Mouse (Mus musculus) gastrocnemius, postnatal 36 days (tissue): Measurements from ENCODE around the gene Fam189a1. TPM values are rescaled to one million over a fixed set of nuclear protein-coding genes. Genes with fewer than 3 reads are reported as not detected.

Source experiments
- DNase-seq, 2 experiments: peaks; one replicate each; pipeline ENCODE4 v3.0.0; 2022
- intact Hi-C: fragments of 180-260 bp; cut with DNase I; formaldehyde crosslinking; loops from one replicate; pipeline ENCODE4 v1.15.1; 2025
- total RNA-seq, 2 experiments: library from RNA; stranded (reverse); gene quantifications; 2 replicates each; pipeline ENCODE4 v1.2.3; 2021

Gene Fam189a1
- total RNA-seq, 2 experiments from 2014 or later = not detected

DNA sequence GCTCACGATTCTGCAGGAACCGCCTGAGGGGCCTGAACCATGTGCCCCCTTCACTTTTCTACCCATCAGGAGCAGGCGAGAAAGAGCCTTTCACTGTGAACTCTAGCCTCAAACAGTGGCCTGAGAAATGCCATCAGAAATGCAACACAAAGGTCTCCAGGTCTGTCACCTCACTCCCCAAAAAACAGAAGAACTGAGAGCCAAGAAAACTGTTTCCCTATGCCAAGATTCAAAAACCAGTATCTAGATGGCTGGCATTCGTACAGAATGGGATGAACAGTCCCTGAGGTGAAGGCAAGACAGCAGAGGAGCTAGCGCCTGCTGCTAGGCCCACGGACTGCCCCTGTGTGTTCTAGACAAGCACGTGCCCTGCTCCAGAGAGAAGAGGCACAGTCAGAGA, 401.2 kb downstream of the Fam189a1 start:
- DNase-seq = no peak
- intact Hi-C loops = no loop called here

DNA sequence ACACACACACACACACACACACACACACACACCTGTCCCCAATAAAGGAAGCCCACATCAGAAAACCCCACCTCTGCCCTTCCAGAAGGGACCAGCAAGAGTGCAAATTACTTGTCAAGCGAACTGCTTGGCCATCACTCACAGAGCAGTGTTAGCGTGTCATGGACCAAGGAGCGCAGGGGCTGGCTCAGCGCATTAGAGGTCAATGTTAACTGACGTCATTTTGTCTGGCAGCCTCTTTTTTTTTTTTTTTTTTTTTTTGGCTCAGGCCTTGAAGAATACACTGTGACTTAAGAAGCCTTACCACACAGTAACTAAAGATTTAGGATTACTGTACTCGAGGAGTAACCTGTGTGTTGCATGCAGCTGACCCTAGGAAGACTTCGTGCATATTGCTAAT, 402.2 kb downstream of the Fam189a1 start:
- intact Hi-C loops = no loop called here
- no peak for DNase-seq

DNA sequence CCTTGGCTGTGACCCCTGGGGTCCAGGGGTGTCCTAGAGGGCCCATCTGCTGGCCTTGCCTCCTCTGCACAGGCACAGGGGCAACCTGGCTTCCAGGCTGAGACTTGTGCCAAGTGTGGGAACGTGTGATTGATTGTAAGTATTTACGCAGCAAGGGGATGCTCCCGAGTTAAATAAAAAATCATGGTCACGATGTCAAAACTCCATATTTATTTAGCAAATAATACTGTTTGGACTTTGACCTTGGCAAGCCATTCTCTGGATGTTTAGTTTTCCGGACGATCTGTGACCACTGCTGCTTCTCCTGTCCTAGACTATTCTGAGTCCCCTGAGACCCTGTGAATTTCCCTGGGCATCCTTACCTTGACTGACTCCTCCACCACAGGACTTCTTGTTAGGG, 402.7 kb downstream of the Fam189a1 start:
- no peak for DNase-seq
- intact Hi-C loops = no loop called here

DNA sequence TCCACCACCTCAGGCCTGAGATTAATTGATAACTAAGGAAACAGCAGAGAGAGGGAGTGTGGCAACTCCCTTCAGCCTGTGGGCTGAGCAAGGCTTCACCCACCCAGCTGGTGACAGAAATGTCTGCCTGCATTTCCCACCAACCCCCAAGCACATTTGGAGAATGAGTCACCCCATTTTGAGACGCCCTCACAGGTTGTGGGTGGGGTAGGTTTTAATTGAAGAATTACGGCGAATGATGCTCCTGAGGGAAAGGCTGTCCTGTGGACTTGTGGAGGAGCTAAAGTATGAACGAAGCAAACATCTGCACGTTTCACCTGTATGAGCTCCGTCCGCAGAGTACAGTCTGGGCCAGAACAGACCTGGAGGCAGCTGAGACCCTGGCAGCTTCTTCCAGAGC, 404.2 kb downstream of the Fam189a1 start:
- intact Hi-C loops = no loop called here
- no peak for DNase-seq

DNA sequence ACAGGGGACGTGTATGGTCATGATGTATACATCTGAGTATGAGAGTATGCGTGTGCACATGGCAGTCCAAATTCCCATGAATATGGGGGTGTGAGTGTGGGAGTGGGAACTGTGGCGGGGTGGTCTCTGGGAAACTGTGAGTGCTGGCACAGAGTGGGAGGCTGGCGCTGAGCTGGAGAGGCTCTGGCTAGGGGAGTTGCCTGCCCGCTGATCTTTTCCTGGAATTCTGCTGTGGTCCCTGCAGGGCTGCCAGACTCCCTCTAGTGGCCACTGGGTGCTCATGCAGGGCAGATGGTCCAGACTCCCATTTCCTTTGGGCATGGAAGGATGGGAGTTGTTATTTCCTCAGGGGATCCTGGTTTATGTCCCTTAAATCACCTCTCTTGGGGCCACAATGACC, 404.9 kb downstream of the Fam189a1 start:
- intact Hi-C loops = no loop called here

DNA sequence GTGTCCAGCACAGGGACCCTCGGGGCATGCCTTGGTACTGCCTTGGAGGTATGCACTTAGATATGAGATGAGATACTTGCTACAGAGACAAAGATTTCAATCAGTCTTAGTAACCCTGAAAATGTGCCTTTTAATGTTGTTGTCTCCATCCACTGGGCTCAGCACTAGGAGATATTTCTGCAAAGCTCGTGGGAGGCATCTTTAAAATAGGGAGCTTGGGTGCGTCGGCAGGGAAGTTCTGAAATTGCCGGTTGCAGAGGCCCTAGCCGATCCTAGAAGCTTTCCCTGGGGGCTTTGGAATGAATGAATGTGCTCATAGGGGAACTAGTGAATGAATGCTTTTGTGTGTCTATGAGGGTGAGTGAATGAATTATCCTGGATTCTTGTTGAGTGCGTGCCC, 412.8 kb downstream of the Fam189a1 start:
- DNase-seq = no peak
- intact Hi-C loops = loop anchor here (5.0 to 10.0 kb wide), 2 partner anchors 241 to 989 kb away; partner anchors contain the start of gene Apba2

More for the DNA sequence above, 404.9 kb downstream of the Fam189a1 start:
- peak in 1 of 2 experiments; percentile 15 for DNase-seq

DNA sequence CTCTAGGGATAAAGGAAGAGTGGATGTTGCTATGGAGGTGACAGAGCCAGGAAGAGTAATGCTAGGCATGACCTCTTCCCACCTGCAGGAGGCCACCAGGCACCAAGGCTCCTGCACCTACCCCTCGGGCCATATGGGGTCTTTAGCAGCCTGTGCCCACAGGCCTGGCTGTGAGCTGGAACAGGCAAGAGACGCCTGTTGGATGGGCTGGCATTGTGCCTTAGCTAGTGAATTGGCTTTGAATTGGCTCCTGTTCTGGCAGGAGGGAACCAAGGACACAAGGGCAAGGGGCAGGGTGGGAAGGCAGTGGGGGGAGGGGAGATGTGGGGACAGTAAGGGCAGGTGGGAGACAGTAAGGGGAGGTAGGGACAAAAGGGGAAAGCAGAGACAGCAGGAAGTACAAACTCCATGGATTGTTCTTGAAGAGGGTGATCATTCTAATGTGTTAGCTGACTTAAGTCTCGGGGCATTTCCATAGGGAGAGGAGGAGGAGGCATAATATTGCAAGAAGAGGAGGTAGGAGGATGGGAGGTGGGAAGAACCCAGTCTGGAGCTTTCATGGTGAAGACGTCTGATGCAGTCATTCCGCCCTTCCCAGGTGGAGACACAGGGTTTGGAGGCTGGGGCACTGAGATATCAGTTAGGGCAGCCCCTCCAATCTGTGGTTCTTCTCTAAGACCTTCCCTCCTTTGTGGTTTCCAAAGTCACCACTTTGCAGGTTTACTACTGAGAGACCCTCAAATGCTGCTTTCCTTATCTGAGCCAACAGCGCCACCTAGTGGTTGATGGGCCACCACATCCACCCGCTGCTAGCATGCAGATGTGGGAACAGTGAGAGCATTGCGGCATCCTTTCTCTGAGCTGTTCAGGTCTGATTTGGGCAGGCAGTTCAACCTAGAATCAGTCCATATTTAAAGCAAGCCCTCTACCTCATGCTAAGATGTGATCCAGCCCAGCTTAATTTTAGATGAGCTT, 414.8 kb downstream of the Fam189a1 start:
- intact Hi-C loops = loop anchor here (5.0 to 10.0 kb wide), 2 partner anchors 239 to 987 kb away; partner anchors contain the start of gene Apba2
- peak in 1 of 2 experiments; percentile 46 for DNase-seq

DNA sequence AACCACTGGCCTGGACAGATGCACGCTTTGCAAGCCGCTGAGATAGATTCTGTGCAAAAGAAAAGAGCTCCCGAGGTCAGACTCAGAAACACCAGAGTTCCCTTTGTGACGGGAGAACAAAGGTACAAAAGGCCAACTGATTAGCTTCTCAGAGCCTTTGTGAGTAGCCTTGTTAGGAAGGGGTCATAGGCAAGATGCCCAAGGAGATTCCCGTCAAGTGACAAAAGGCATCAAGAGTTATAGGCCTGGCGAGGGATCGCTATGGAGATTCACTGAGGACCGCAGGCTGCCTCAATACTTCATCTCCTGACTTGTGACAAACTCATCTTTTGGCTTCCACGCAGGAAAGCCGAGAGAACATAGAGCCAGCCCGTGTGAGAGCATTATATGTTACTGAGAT, 417.2 kb downstream of the Fam189a1 start:
- DNase-seq = no peak
- intact Hi-C loops = loop anchor here (5.0 kb wide), 1 partner anchor 582 kb away; no protein-coding TSS in a partner anchor

DNA sequence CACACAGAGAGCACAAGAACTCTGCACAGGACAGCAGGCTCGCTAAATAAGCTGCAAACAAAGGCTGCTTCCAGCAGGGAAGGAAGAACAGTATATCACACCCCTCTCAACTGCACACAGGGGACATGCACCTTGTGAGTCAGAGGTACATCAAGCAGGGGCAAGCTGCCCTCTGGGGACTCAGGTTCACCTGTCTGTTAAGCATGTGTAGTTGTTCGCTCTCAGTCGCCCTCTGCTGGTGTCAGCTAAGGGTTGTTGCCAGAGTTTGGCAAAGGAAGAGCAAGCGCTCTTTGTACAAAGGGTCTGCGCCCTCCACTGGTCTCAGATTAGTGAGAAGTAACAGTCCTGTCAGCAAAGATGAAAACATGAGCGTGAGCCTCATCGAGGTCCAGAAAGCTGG, 426.6 kb downstream of the Fam189a1 start:
- intact Hi-C loops = no loop called here

DNA sequence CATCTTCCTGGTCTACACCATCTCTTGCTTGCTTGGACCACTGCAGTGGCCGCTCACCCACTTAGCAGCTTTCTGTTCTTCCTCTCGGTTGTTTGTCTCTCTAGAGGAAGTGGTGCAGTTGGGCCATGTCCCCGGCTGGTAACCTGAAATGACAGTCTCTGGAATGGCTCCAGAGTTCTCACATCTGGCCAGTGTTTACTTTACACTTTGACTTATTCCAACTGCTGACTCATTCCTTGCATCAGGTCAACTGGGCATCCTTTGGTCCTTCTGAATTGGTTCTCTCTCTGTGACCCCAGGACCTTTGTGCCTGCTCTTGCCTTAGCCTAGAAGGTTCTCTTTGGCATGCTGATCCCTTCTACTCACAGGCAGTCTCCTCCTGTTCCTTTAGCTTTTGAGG, 427.6 kb downstream of the Fam189a1 start:
- intact Hi-C loops = no loop called here
- DNase-seq = no peak

More for the DNA sequence above, 426.6 kb downstream of the Fam189a1 start:
- no peak for DNase-seq

DNA sequence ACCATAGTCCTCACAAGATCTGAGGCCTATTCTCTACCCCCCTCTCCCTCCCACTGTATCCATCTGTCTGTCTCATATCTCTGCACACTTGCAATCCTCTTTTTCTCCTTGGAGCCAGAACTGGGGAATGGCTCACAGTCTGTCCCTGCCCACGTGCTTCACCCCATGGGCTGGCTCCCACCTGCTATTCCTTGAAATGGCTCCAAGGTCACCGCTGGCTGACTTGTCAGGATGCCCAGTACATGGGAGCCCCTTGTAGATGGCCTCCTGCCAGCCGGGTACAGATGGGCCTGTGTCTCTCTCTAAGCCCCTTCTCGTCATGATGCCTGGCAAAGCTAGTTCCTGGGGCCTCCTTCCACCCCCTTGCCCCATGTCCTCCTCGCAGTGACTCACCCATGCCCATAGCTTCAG, 428.2 kb downstream of the Fam189a1 start:
- no peak for DNase-seq
- intact Hi-C loops = no loop called here

DNA sequence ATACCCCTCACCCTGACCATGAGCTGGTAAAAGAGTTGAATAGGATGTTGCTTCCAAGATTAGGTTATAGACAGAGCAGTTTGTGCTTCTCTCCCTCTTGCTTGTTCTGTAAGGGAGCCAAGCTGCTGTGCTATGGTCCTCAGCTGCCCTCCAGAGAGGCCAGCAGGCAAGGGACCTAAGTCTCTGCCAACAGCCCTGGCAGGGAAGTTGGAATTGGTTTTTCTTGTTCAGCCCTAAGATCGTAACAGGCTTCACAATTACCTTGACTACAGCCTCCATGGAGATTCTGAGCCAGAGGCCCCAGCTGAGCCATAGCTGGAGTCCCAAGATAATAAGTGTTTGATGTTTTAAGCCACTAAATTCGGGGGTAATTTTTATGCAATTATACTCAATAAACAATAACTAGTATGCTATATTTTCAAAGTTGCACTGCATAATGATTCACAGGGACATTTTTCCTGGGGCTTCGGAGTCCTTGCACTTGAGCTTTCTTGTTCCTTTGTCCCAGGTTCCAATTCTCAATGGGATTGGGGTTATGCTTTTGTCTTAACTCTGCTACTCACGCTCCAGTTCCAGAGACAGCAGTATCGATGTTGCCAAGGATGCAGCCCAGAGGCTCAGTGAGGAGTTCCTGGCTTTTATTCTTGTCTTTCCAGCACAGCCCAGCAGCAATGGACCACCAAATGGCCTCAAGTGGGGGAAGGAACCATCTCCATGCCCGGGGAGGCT, 430.2 kb downstream of the Fam189a1 start:
- intact Hi-C loops = no loop called here
- no peak for DNase-seq

DNA sequence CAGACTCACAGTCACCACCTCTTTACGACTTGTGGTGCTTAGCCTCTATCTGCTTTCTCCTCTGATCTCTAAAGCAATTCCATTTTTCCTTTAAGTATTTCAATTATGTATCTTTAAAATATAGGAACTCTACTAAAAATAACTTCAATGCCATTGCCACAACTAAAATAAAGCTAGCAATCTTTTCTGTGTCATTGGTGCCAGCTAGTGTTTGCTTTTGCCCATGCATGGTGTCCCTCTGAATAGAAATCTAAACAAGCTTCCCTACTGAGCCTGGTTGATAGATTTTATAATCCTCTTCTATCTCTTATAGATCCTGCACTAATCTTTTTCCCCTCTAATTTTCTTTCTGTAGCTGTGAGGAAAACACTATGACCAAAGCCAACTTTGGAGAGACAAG, 432.0 kb downstream of the Fam189a1 start:
- intact Hi-C loops = no loop called here
- no peak for DNase-seq

DNA sequence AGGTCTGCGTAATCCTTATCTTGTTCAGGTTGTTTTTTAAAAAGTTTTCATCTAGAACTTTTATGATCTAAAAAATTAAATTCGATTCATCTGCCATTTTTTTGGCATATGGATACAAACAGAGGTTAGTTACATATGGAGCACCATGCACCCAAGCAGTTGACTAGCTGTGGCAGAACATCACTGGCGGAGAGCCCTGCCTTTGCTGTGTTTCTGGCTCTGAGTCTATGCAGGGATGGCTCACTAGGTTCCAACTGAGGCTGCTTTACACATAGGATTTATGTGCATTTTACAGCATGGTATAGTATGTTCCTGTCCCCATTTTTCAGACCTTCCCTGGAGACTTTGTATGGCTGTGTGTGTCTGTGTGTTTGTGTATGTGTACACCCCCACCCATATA, 433.1 kb downstream of the Fam189a1 start:
- intact Hi-C loops = no loop called here
- no peak for DNase-seq

DNA sequence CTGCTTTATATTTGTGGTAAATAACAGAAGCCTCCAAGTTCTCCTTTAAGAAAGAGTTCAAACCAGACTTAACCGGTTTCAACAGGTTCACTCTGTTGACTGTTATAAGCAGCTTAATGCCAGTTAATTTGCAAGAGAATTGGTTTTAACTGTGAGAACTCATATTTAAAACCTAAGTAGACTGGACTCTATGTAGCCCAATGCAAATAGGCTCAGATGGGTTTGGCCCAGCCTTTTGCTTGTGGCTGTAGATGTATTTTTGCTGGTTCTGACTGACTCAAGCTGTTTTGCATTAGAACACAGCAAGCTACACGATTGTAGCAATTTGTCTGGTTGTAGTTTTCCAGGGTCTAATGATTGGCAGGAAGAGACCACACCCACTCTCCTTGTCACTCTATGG, 440.1 kb downstream of the Fam189a1 start:
- DNase-seq = no peak
- intact Hi-C loops = no loop called here

DNA sequence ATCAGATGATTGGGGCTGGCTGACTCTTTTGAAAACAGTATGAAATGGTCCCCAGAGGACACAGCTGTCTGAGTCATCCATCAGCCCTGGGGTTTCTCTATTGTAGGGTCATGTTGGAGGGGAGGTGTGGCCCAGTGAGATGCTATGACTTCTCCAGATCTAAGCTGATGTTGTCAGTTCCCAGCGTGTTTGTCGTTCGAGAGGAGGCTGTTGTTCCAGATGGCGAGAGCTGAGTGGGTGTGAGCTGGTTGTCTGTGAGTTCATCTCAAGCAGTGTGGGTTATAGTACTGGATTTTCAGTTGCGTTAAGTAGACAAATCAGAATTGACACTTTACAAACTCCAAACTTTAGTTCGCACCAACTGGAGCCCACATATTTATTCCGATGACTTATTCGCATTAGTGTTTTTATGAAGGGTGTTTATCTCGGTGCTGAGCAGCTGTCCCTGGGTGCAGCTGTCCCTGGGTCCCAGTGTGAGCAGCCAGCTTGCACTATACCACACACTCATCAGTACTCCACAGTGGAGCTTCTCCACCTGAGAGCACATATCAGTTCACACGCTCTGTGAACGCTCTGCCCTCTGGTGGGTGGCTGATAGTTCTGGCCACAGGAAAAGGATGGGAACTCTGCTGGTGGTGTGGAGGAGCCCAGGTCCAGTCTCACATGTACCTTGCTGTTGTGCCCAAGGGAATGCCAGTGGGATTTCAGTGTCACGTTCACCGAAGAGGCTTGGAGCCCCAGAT, 446.7 kb downstream of the Fam189a1 start:
- no peak for DNase-seq
- intact Hi-C loops = no loop called here

DNA sequence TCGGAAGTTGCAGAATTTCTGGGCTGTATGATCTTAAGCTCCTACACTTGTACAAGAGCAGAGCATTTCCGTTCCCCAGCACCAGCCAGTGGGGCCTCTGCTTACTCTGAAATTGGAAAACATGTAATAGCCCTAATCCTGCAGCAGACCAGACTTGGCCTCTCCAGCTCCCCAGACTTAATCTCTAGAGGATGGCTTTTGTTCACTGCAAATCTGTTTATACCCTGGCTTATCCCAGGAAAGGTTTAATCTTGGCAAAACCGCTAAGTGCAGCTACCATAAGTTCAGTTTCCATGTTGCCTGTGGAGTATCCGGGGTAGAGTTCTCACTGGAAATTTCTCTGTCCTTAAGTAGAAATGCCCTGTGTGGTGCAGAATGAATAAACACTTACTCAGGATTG, 448.2 kb downstream of the Fam189a1 start:
- intact Hi-C loops = no loop called here
- DNase-seq = no peak
